Mouse (Mus musculus) stomach, postnatal 0 days (tissue): ENCODE data around the gene Plod1. TPM values are rescaled to one million over a fixed set of nuclear protein-coding genes. Genes with fewer than 3 reads are reported as not detected.

Experiments
- ATAC-seq: fragments of 200-750 bp; cut with Nextera tagmentation; 2 replicates; pipeline ENCODE4 v1.8.0; 2017; ENCODE audit not compliant: low FRiP score, low TSS enrichment
- DNase-seq: peaks from one replicate; pipeline ENCODE4 v3.0.0-alpha.2; 2016; ENCODE audit warnings: low spot score
- H3K27ac ChIP-seq: fragments of 300-500 bp; sonication (generic); replicated peaks from 2 replicates; pipeline ENCODE4 v1.5.1; 2014; ENCODE audit warnings: mild to moderate bottlenecking, control low read depth
- H3K27me3 ChIP-seq: fragments of 300-500 bp; sonication (generic); 2 replicates; pipeline ENCODE4 v1.6.1; 2014; ENCODE audit warnings: low read length; ENCODE audit not compliant: control insufficient read depth, insufficient read depth
- H3K36me3 ChIP-seq: fragments of 300-500 bp; sonication (generic); 2 replicates; pipeline ENCODE4 v1.6.1; 2014; ENCODE audit warnings: low read length, mixed read lengths; ENCODE audit not compliant: control insufficient read depth, insufficient read depth
- H3K4me1 ChIP-seq: fragments of 300-500 bp; sonication (generic); replicated peaks from 2 replicates; pipeline ENCODE4 v1.6.1; 2014; ENCODE audit warnings: antibody characterized with exemption; ENCODE audit not compliant: control insufficient read depth, insufficient read depth
- H3K4me2 ChIP-seq: fragments of 300-500 bp; sonication (generic); replicated peaks from 2 replicates; pipeline ENCODE4 v1.6.1; 2014; ENCODE audit warnings: low read depth, mild to moderate bottlenecking, control low read depth, moderate library complexity
- H3K4me3 ChIP-seq: fragments of 300-500 bp; sonication (generic); 2 replicates; pipeline ENCODE4 v1.5.1; 2014; ENCODE audit warnings: low read depth, low read length, control low read depth
- H3K9ac ChIP-seq: fragments of 300-500 bp; sonication (generic); 2 replicates; pipeline ENCODE4 v1.6.1; 2014; ENCODE audit warnings: mild to moderate bottlenecking, low read length, control low read depth, mixed read lengths
- H3K9me3 ChIP-seq: fragments of 300-500 bp; sonication (generic); 2 replicates; pipeline ENCODE4 v1.6.1; 2016; ENCODE audit warnings: low read length; ENCODE audit not compliant: control insufficient read depth
- CTCF ChIP-seq: IDR thresholded peaks from 2 replicates; pipeline ENCODE4 v1.5.1; 2016; ENCODE audit warnings: antibody characterized with exemption, low read depth, mild to moderate bottlenecking, moderate library complexity
- EP300 ChIP-seq: optimal IDR thresholded peaks from 2 replicates; pipeline ENCODE3; 2016; ENCODE audit warnings: antibody characterized with exemption
- WGBS: fragments of 180-500 bp; shearing (Covaris S2); extraction: QIAGEN DNeasy Blood & Tissue Kit; methylation state at CpG from one replicate; pipeline ENCODE4 v1.1.7; 2014; 5-methylcytosine and 5-hydroxymethylcytosine counted together
- polyA plus RNA-seq: library from polyadenylated mRNA; unstranded; fragments of >200 nt; fragmentation: Nextera tagmentation; extraction: Ambion mirVana; gene quantifications from 2 replicates; pipeline ENCODE4 v1.2.1, GENCODE M21; 2015

Gene Plod1
- polyA plus RNA-seq, 1 experiment from 2014 or later: 20.1 TPM

GRCm38 (mm10) chr4:147879456-147879855 is 57.1 kb downstream of the Plod1 start:
- 49% methylated on average over 2 of the region's 2 CpGs for WGBS
- Histone ChIP-seq H3K9ac (no peak overlapping the region), H3K27me3 (no peaks in the 10 kb centered on the region), H3K27ac (no peak overlapping the region), H3K4me1 (no peaks in the 10 kb centered on the region), H3K36me3 (peaks cover 43% of the 10 kb centered on the region), H3K4me2 (no peak overlapping the region), H3K4me3 (no peak overlapping the region), H3K9me3 (no peaks in the 10 kb centered on the region)
- DNase-seq (no peak), ATAC-seq (no peak)
- TF ChIP-seq CTCF (no peak), EP300 (no peak)

DNA sequence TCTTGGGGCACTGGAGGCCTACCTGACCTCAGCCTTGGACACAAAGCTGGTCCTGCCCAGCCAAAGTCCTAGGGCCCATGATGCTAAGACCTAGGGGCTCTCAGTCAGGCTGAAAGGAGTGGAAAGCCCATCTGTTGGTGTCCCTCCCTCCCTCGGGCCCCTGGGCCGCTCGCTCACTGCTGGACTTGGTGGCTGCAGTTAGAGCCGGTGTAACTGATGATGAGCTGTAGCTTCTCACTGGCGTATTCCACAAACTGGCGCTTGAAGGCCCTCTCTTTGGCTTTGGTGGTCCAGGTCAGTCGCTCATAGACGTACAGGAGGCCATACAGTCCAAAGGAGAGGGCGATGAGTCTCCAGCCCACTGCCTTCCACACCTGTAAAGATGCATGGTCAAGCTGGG is 58.0 kb downstream of the Plod1 start:
- DNase-seq: no peak
- H3K27ac ChIP-seq: no peak overlapping the region
- H3K4me1 ChIP-seq: no peaks in the 10 kb centered on the region
- no peak for TF ChIP-seq EP300
- no peak for TF ChIP-seq CTCF
- no peaks in the 10 kb centered on the region for H3K27me3 ChIP-seq
- H3K9ac ChIP-seq: no peak overlapping the region
- peaks cover 39% of the 10 kb centered on the region for H3K36me3 ChIP-seq
- no peak overlapping the region for H3K4me2 ChIP-seq
- no peak for ATAC-seq
- 97% methylated on average over 9 of the region's 9 CpGs for WGBS
- no peaks in the 10 kb centered on the region for H3K9me3 ChIP-seq
- no peak overlapping the region for H3K4me3 ChIP-seq

DNA sequence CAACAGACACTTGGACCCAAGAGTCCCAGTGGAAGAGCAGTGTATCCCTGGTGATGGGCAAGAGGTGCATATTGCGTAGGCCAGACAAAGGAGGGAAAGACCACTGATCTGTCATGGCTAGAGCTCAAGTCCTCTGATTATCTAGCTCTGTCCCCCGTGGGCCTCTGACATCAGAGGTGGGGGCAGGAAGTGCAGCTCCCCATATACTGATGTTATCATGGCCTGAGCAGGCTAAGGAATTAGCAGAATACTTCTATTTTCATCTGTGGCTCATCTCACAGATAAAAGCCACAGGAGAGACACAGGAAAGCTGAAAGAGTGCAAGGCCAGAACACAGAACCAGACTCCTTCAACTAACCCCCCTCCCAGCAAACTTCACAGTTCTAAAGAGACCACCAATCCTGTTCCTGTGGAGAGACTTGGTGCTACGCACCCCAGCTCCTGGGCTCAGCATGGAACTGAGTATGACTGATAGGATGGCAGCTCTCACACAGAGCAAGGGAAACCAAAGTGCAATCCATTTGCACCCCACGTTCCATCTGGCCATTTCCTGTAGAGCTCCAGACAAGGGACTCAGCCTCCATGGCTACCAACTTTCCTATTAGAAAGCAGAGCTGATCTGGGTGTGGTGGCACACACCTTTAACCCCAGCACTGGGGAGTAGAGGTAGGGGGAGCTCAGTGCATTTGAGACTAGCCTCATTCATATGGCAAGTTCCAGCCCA is 60.6 kb downstream of the Plod1 start:
- 86% methylated on average over 4 of the region's 4 CpGs for WGBS
- H3K27me3 ChIP-seq: no peaks in the 10 kb centered on the region
- no peaks in the 10 kb centered on the region for H3K4me1 ChIP-seq
- H3K9me3 ChIP-seq: no peaks in the 10 kb centered on the region
- no peak overlapping the region for H3K4me2 ChIP-seq
- no peak for TF ChIP-seq CTCF
- no peak for TF ChIP-seq EP300
- H3K36me3 ChIP-seq: peaks cover 29% of the 10 kb centered on the region
- DNase-seq: no peak
- H3K9ac ChIP-seq: no peak overlapping the region
- no peak overlapping the region for H3K27ac ChIP-seq
- H3K4me3 ChIP-seq: no peak overlapping the region
- ATAC-seq: no peak

GRCm38 (mm10) chr4:147869238-147869637 is 67.3 kb downstream of the Plod1 start:
- H3K4me1 ChIP-seq: 0 out of 2 replicates have a peak, but pooled peaks cover 7% of the 10 kb centered on the region
- H3K27ac ChIP-seq: peak overlapping the region; percentile 71
- TF ChIP-seq EP300 (no peak), CTCF (no peak)
- no peak for ATAC-seq
- H3K4me3 ChIP-seq: peak overlapping the region; percentile 86
- WGBS: 7% methylated on average over 5 of the region's 5 CpGs
- H3K9me3 ChIP-seq: no peaks in the 10 kb centered on the region
- H3K9ac ChIP-seq: peak overlapping the region; percentile 65
- H3K27me3 ChIP-seq: no peaks in the 10 kb centered on the region
- H3K36me3 ChIP-seq: peaks cover 10% of the 10 kb centered on the region; the same call in 1 of the 2 replicates
- H3K4me2 ChIP-seq: peak overlapping the region; percentile 78
- DNase-seq: no peak

DNA sequence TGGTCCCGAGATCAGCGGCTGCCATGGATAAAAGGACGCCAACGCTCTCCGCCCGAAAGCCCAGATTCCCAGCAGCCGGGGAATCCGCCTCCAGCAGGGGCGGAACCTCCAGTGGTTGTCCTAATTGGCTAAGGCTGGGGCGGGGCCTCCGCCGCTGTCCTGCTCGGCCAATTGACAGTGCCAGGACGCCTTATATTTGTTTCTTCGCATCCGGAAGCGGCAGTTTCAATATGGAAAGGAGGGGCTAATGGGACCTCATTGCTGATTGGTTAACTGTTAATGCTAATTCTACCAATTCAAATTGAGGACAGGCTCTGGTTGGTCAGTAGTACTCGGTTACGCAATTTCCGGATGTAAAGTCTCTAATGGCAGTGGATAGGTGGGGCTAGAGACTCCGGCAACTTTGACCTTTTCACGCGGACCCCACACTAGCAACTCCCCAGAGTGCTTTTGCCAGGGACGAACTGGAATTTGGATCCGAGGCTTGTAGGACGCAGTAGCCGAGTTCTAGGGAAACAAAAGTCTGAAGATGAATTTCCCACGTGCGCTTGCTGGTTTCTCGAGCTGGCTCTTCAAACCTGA is 68.0 kb downstream of the Plod1 start, which contains the start of the genes Miip and Fv1:
Gene Miip (minus strand): TSS at position 367 of the 582 bp plus-strand sequence.
Gene Fv1 (plus strand): TSS at position 530 of the 582 bp plus-strand sequence.
- under 1% methylated on average over 30 of the region's 30 CpGs for WGBS
- Histone ChIP-seq H3K4me3 (peak within 1 kb of the TSS; percentile 86), H3K27ac (peak within 1 kb of the TSS; percentile 90), H3K36me3 (peaks cover 12% of the 10 kb centered on the region; the same call in 1 of the 2 replicates), H3K4me2 (peak within 1 kb of the TSS; percentile 78), H3K9me3 (no peaks in the 10 kb centered on the region), H3K9ac (peak within 1 kb of the TSS; percentile 73), H3K27me3 (no peaks in the 10 kb centered on the region), H3K4me1 (0 out of 2 replicates have a peak, but pooled peaks cover 7% of the 10 kb centered on the region)
- DNase-seq: peak; percentile 96
- peak; percentile 99 for ATAC-seq
- no peak; the same call in 1 of the 2 replicates for TF ChIP-seq CTCF
- no peak for TF ChIP-seq EP300
